Mouse (Mus musculus): ENCODE data around the gene Sept5.
A peak's percentile ranks its signal among the peaks of the same experiment; 100 is the strongest.

Gene Sept5

GRCm38 (mm10) chr16:18629390-18630231 is at the start of gene Sept5:
Gene Sept5 (minus strand): TSS chr16:18629954.
- DNase-seq (ENCODE audit: low spot score in 2 of 2), result peak; percentile 43 to 70

- no peak for DNase-seq (ENCODE audit: low spot score in 2 of 2)
Measured at GRCm38 (mm10) chr16:18679112-18679511, 49.4 kb upstream of the Sept5 start.

DNA sequence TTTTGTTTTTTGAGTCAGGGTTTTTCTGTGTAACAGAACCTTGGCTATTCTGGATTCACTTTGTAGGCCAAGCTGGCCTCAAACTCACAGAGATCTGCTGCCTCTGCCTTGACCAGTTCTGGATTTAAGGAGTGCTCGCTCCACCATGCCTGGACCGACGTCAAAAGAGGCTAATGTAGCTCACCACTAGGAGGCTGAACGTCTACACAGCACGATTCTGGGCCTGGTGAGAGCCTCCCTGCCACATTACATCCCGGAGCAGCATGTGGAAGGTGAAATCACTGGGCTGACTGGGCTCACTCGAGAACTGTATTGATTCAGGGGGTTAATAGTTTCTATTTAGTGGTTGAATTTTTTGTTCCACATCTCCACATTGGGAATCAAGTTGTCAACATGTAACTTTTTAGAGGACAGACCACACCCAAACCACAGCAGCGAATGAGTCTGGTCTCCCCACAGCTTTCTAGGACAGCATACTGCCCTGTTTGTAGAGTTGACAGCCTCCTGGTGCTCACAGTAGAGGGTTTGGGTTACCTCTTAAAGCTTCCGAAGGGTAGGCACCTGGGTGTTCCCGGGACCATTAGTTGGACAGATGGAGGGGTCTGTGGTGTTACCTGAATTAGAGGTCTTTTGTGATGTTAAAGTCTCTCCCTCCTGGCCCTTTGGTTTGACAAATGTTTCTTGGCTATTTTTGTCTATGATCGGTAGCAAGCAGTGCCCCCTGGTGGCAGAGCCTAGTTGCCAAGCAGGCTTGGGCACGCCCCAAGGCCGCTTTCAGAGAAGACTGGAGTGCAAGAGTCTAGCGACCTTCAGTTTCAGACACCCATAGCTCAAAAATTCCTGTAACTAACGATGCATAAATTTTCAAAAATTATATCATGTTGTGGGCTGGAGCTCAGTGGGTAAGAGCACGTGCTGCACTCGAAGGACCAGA is 48.3 kb upstream of the Sept5 start:
- DNase-seq (ENCODE audit: low spot score in 2 of 2), result peak; percentile 66 to 89

DNA sequence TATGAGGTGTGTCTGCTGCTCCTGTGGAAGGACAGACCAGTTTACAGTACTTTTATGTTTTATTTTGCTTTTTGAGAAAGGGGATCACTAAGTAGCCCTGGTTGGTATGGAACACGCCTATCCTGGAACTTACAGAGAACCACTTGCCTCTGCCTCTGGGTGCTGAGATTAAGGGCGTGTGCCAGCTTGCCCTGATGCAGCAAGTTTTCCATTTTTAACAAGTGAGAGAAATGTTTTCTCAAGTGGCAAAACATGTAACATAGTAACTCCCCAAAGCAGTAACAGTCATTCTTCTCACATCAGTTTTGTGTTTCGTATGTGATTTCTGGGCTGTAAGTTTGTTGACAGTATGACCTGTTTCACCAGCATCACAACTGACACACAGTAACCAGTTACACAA is 43.3 kb upstream of the Sept5 start:
- DNase-seq (ENCODE audit: low spot score in 2 of 2), result no peak

DNA sequence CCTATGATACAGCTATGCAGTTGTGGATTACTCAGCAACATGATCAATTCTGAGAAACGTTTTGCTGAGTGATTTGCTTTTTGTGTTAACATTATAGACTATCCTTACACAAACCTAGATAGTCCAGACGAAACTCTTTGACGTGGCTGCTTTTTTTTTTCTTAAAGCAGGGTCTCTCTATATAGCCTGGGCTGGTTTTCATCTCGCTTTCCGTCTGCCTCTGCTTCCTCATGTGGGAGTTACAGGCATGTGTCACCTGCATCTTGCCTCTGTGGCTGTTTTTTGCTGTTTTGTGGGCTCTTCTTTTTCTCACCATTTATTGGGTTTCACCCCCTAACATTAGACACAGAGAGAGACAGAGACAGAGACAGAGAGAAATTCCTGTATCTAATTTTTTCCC is 42.3 kb upstream of the Sept5 start:
- DNase-seq (ENCODE audit: low spot score in 2 of 2), result no peak

DNA sequence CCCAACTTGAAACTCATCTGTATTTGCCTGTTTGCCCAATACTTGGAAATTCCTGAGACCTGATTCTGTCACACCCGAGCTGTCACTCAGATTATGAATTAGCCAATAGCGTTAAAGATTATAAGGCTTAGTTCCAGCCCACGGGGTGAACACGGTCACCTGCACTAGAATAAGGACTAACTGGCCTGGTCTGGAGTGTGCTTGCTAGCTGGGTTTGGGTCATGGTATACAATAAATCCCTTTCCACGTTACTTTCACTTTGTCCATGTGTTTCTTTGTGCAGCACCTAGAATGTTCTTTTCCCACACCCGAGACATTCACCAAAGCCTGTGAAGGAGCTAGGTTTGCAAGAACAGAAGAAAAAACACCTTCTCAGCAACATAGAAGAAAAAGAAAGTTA is 40.2 kb upstream of the Sept5 start:
- no peak for DNase-seq (ENCODE audit: low spot score in 2 of 2)

DNA sequence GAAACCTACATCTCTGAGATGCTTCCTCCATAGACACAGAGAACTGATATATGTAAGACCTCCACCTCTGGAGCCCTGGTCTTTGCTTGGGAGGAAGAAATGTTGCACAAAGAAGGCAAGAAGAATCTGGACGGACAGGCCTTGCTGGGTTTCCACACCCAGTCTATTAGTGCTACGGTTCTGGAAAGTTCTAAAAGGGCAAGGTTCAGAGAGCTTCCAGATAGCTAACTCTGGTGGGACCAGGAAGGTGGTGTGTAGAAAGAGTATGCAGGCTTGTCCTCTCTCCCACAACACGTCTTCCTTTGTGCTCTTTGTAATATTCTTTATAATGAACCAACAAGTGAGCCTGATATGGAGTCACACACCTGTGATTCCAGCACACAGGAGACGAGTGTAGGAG is 28.8 kb upstream of the Sept5 start:
- no peak for DNase-seq (ENCODE audit: low spot score in 2 of 2)

DNA sequence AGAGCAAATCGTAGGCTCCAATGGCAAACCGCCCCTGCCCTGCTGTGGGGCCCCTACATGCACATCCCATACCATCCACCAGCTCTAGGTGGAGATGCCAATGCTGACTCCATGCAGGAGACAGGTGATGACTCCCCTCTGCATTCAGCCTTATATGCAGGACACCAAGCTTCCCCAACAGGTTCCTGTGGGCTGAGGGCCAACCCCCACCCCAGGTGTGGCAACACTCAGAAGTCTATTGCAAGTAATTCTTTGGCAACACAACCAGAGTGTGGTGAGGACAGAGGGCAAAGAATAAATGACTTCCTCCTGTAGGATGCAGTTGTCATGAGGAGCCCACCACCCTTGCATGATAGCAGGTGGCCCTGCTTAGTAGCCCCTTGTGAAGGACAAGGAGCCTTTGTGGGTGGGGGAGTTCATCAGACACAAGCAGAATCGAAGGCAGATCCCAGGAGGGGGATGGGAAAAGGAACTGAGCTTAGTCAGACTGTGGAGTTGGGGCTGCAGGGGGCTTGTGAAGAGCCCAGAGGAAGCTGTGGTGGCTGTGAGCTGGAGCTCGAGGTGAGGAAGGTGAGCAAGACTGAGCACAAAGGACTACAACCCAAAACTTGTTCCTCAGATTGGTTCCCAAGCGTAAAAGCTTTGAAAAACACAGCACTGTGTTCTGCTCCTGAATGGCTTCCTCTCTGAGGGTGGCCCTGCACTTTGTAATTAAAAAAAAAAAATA is 25.8 kb upstream of the Sept5 start:
- DNase-seq (ENCODE audit: low spot score in 2 of 2), result peak in 1 of 2 experiments; percentile 34

DNA sequence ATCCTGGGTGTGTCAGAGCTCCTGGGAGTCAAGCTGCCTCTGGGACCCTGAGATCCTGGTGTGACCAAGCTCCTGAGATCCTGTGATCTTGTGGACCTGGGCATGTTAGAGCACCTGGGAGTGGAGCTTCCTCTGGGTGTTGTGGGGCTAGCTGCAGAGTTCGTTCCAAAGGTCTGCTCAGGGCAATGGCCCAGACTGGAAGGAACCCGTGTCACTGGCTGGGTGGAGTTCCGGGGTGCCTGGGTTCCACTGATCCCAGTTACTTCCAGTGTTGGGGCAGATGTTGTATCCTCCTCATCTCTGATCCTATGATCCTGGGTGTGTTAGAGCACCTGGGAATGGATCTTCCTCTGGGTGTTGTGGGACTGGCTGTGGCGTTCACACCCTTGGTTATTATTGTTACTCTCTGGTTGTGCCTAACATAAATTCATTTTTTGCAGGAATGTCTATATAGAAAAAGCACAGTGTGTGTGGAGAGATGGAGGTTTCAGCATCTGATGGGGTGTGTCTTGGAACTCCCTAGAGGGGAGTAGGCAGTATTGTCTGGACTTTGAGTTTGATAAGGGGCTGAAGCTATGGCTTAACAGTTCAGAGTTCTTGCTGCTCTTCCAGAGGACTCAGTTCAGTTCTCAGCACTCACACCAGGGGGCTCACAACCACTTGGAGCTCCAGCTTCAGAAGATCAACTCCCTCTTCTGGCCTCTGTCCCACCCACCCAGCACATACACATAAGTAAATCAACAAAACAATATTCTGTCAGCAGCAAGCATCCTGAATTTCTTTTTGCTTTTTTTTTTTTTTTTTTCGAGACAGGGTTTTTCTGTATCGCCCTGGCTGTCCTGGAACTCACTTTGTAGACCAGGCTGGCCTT is 23.8 kb upstream of the Sept5 start:
- peak in 1 of 2 experiments; percentile 52 for DNase-seq (ENCODE audit: low spot score in 2 of 2)

DNA sequence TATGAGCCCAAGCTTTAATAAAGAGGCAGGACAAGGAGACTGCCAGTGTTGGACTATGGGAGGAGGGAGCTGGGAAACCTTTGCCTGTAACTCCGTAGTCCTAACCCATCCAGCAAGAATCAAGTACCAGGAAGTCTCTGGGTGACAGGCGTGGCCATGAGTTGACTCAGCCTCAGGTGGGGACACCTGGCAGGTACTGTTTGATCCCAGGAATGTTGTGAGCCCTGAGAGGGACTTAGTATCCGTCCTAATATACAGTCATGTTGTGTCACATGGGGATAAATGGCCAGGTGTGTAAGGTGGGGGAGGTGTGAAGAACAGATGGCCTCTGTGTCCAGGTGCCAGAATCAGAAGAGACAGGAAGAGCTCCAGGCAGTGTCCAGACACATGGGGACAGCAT is 19.4 kb upstream of the Sept5 start:
- peak in 1 of 2 experiments; percentile 38 for DNase-seq (ENCODE audit: low spot score in 2 of 2)

DNA sequence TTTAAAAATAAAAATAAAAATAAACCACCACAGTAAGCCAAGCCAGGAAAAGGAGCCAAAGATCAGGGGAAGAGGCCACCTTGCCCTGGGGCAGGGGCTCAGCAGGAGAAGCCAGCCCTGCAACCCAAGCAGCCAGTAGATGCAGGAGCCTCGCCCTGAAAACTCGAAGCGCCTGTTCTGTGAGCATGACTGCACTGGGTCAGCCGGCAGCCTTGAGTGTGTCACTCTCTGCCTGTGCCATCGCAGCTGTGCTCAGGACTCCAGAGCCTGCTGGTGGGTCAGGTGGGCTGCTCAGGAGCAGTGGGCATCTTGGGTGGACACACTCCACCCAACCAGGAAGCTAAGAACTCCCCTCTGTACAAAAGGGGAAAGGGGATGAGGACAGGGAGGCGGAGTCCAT is 15.6 kb upstream of the Sept5 start:
- DNase-seq (ENCODE audit: low spot score in 2 of 2), result peak in 1 of 2 experiments; percentile 56

GRCm38 (mm10) chr16:18644485-18644884 is 14.7 kb upstream of the Sept5 start:
- DNase-seq (ENCODE audit: low spot score in 2 of 2), result peak in 1 of 2 experiments; percentile 40

DNA sequence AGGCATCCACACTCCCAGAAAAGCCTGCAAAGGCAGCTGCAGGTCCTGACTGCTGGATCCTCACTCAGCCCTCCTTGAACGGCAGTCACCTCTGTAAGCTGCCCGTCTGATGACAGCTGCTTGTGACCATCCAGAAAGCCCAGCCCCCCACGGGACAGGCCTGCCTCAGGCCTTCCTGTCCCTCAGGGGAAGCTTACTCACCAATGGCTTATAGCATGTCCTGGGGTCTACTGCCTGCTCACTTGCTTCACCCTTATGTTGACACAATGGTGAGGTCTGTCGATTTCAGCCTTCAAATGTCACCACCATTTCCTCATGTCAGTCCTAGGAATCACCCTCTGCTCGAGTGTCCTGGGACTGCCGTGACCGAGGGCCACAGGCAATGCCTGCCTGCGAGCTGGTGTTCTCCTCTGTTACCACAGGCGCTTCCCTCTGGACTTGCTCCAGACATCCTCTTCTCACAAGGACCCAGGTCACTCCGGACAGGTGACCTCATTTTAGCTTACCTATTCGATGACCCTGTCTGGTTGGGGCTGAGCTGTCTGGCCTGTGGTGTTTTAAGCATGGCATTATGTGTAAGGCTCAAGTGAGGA is 13.7 kb upstream of the Sept5 start:
- DNase-seq (ENCODE audit: low spot score in 2 of 2), result peak in 1 of 2 experiments; percentile 60

DNA sequence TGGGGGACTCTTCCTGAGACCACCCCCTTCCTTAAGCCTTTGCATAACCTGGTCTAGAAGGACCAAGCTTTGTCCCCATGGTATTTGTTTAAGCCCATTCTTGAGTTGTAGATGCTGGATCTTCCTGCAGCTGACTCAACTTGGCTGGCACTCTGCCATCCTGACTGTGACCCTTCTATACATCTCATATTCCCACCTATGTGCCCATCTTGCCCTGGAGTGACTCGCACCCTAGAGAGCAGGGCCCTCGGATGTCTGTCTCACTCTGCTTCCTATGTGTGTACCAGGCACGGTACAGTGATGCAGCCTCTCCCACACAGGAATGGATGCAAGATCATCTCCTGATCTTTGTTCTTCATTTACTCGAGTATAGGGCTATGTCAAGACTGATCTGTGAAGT is 13.1 kb upstream of the Sept5 start:
- DNase-seq (ENCODE audit: low spot score in 2 of 2), result peak in 1 of 2 experiments; percentile 50

- peak in 1 of 2 experiments; percentile 45 for DNase-seq (ENCODE audit: low spot score in 2 of 2)
Measured at GRCm38 (mm10) chr16:18642291-18642690, 12.5 kb upstream of the Sept5 start.

DNA sequence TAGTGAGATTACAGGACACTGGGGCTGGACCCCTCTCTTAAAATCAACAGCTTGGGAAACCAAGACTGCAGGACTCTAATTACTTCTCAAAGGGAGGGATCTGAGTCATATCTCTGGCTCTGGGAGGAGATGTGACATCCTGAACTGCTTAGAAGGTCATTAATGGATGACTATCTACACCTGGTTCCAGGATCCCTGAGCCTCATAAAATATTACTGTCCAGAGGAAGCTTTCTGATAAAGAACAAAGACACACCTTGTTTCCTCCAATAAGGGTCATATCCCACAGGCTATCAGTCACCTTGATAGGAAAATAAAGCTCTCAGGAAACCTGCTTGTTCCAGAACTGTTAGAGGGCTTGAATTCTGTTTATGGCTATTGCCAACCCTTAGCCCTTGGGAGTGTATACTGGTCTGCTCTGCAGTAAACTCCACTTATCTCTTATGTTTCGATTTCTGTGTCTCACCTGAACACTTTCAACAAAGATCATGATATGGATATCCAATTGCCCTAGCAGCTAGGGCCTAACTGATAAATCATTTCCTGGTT is 9.7 kb upstream of the Sept5 start:
- DNase-seq (ENCODE audit: low spot score in 2 of 2), result peak in 1 of 2 experiments; percentile 13

DNA sequence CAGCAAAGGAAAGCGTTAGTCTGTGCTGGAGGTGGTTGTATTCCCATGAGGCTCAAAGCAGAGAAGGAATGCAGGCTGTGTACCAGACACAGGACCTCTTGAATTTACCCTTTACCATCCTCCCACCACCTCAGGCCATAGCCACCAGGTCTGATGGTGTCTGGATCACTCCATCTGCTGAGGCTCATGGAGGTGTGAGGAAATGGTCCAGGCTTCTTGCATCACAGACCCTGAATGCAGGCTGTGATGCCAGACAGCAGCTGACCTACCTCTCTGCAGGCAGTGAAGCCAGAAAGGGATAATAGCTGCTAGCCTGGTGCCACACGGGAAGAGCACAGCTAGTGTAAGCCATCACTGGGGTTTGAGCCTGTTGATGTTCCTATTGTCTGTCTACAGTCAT is 8.6 kb upstream of the Sept5 start:
- peak in 1 of 2 experiments; percentile 51 for DNase-seq (ENCODE audit: low spot score in 2 of 2)

- peak in 1 of 2 experiments; percentile 40 for DNase-seq (ENCODE audit: low spot score in 2 of 2)
Measured at GRCm38 (mm10) chr16:18636804-18637203, 7.0 kb upstream of the Sept5 start.

DNA sequence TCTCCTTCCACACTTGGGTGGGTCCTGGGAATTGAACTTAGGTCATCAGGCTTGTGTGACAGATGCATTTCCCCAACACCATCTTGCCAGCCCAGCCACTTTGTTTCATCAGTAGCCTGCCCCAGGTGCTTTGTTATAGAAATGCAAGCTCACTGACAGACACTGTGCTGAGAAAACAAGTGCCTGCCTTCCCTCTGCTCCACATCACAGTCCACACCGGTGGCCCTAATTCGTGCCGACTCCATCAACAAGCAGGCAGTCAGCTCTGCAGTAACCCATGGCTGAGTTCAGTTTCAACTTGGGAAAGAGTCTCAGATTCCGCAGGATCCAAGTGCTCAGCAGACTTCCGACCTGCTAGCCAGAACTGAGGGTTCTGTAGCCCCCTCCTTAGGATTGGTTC is 6.6 kb upstream of the Sept5 start:
- peak in 1 of 2 experiments; percentile 53 for DNase-seq (ENCODE audit: low spot score in 2 of 2)

DNA sequence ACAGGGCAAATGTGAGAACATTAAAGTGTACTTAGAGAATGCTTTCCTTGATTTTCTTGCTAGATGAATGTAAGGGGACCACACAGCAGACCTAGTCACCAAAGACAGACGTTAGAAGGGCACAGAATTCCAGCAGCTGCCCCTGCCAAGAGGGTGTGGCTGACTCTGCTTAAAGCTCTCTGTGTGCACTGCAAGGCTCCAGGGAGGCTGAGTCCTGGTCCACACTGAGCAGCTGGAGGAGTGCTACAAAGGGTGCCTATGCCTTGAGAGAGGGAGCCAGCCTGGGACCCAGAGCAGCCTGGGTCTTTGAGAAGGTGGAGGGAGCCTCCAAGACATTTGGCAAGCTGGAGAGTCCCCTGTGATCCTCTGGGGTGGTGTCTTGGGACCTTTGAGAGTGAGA is 3.6 kb upstream of the Sept5 start:
- DNase-seq (ENCODE audit: low spot score in 2 of 2), result no peak

Data from spleen, postnatal 4 days (tissue).